Mouse (Mus musculus) thymus, postnatal 10 days (tissue): ENCODE measurements at regions not wholly inside any gene's neighbourhood (a gene's known extent, or its start where the extent isn't known, plus 50 kb on each side); places are given as distances from the start of the nearest gene placed in this dataset.
A peak's percentile ranks its signal among the peaks of the same experiment; 100 is the strongest.

Experiments used
- DNase-seq, 2 experiments: peaks; one replicate each; pipeline ENCODE4 v3.0.0; 2021; ENCODE audit warnings: low spot score in 2 of 2

- DNase-seq = no peak
These were observed 131.8 kb downstream of the Gm9733 start for GRCm38 (mm10) chr3:15200309-15200708.

DNA sequence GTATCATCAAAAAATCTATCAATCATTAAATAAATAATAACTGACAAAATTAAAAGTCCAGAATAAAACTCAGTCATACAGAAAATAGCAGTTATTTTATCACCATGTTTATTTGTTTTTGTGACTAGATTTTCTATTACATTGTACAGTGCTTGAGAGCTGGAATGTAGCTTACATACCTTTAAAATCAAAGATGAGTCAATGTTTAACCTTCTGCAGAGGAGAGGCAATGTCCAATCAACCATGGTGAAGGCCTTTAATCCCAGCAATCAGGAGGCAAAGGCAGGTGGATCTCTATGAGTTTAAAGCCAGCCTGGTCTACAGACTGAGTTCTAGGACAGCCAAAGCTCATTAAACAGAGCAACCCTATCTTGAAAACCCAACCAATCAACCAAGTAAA lies 131.1 kb downstream of the Gm9733 start:
- DNase-seq = no peak

DNA sequence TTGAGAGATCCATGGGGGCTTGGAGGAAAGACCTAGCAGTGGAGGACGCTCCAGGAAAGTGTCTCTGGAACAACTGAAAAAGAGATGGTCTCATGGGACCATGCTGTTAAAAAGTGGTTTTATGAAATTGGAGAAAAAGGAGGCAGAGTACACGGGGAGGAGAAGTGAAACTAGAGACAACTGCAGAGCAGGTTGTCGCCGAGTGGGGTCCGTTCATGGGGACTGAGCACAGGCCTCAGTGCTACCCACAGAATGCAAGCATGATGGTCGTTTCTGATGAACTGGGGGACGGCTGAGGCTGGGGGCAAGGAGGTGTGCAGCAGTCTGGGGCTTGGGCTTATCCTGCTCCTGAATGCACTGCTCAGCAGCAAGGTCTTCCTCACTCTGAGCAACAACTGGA lies 129.3 kb downstream of the Gm9733 start:
- no peak for DNase-seq

DNA sequence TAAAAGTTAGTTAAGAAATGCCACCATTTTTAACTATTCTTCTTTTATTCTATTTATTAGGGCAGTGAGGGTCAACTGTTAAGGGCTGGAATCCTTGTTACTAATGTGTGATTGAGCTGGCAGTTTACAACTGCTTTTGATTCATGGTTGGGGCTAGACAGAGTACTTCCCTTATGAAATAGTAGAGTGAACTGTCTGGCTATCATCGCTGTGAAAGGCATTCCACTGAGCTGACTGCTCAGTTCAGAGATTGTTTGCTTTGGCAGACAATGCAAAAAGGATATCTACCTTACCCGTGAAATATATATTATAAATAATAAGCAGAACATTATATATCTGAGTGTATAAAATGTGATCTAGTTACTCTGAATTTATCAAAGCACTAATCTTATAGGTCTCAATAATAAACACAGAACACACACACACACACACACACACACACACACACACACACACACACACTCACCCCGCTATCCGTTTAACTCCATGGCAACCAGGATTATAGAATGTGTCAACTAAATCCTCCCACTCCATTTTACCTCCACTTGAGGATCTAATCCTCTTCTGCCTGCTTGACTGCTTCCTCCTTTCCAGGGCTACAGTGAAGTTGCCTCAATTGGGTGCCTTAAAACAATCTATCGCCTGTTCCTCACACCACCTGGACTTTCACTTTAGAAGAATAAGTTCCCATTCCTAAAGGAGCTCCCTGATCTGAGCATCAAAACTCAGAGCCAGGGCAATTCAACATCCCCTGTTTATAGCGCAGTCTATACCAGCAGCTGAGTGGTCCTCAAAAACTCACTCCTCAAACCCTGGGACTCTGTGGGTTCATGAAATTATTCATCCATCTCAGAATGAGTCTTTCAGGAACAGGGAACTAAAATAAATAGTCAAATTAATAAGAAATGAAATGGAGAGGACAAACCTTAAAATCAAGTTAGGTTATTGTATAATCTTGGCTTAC lies 126.6 kb downstream of the Gm9733 start:
- no peak for DNase-seq

DNA sequence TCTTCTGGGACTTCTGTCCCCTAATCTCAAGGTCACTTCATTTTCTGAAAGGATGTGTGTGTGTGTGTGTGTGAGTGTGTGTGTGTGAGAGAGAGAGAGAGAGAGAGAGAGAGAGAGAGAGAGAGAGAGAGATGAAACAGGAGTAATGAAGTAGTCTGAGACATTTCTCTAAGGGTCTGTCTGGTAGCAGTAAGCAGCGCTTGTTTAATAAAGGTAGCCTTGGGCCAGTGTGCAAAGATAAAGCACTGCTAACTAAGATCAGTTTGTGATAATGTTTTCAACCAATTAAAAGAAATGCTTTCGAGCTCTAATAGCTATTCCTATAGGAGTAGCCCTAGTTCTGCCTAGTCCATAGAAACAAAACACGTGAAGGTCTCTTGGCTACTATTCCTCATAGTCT lies 119.7 kb downstream of the Gm9733 start:
- no peak for DNase-seq

DNA sequence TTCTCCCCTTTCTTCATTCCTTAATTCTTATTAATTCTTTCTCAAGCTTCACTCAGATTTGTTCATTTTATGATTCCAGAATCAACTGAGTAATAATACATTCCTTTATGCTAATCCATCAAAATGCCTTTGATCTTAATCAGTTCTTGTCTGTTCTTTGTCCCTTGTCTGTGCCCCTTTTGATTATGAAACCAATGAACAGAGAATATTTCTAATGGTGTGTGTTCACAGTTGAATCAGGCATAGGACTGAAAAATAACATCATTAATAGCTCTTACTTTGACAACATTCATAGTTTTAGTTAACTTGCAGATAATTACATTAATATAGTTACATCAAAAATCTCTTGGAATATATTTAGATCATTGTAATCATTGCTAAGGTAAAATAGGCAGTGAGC lies 114.5 kb downstream of the Gm9733 start:
- no peak for DNase-seq

- no peak for DNase-seq
These were observed 112.8 kb downstream of the Gm9733 start for GRCm38 (mm10) chr3:15219275-15219674.

DNA sequence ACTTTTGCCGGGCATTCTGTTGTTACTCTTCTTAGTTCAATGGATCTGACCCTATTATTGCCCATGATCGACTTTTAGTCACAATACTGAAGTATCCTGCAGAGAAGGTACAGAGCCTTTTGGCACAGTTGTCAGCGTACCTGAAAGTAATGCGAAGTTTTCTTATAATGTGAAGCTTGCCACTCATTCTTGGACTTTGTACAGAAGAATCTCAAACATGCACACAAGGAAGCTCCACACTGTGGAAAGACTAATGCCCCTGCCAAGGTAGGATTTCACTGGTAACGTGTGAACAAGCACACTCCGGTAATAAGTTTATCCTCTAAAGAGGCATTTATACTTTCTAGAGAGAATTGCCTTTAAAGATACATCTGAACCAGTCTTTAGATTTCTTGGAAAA lies 108.8 kb downstream of the Gm9733 start:
- DNase-seq = no peak

DNA sequence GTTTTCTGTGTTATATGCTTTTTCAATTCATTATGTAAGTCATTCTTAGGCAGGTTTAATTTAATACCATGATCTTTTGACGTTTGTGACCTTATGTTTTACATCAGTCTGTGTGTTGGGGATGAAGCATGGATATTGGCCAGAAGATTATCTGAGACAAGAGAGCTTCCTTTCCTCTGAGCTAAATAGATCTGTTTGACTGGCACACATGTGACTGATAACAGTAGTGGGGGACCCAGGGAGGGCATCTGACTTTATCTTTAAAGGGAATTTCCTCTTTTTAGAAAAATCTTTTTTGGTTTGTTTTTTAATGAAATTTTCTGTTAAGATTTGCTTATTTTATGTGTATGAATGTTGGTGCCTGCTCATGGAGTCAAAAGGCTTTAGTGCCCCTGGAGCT lies 107.7 kb downstream of the Gm9733 start:
- no peak for DNase-seq

DNA sequence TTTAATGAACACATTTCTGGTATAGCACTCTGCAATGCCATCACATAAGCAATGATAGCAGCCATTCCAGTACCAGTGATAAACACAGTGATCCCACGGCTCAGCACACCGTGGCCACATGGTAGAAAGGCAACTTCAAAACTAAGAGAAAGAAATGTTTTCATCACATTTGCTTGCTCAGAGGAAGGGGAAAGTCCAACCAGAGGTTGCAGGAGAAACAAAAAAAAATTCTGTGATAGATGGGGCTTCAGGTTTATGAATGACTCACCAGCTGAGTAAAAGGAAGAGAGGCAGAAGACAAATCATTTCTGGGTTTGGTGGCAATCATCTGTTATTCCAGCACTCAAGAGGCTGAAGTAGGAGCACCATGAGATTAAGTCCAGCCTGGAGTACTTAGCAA lies 103.5 kb downstream of the Gm9733 start:
- no peak for DNase-seq

DNA sequence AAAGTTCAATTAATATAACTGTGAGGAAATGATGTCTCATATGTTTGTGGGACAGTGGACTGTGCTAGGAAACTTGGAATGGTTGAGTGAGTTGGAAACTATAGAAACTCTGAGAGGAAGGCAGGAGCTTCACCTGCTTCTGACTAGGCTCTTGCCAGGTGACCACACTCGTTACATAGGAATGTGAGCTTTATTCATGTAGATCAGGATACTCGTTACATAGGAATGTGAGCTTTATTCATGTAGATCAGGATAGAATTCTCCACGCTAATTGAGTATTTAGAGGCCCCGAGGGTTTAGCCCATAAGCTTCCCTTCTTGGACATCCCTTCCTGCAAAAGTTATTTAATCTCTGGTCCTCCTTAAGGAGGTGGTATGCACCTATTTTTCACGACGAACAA lies 101.9 kb downstream of the Gm9733 start:
- DNase-seq = no peak

DNA sequence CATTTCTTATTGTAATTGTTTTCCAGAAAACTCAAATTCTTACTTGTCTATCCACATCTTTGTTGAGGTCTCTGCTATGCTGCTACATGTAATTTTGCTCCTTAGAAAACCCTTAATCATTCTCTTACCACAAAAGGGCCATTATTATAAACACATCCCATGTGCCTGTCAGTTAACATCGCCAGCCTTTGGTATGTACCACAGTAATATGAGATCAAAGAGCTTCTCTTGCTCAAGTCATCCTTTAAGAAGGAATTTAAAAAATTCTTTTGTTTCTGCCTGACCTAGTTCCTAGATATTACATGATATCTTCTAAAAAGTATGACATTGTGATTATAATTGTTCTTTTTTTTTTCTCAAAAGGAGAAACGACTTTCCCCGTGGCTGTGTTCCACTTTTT lies 100.7 kb downstream of the Gm9733 start:
- DNase-seq = no peak

DNA sequence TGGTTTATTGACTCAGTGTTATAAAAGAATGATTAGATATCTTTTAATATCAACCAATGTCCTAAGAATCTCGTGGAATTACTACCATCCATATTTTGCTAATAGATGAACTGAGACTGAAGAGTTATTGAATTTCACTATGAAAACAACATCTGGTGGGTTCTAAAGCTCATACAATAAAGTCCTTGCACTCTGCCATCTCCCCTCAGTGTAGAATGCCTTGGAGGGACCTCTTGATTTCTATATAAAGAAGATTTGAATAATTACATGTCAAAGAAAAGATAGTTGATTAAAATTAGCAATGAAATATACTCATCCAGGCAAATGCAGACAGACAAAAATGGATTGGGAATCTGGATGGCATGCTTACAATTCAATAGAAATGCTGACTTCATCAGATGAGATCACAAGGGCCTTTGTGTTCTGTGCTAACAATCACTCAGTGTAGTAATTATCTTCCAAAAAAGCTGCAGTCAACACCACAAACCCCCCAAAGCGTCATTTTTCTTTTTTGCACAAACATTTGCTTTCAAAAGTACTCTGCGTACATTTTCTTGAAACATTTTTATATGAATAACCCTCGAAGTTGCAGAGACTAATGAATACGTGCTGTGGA lies 94.2 kb downstream of the Gm9733 start:
- no peak for DNase-seq

- no peak for DNase-seq
These were observed 89.7 kb downstream of the Gm9733 start for GRCm38 (mm10) chr3:15242388-15242787.

GRCm38 (mm10) chr3:15243584-15243983 lies 88.5 kb downstream of the Gm9733 start:
- DNase-seq = no peak

GRCm38 (mm10) chr3:15244999-15245398 lies 87.1 kb downstream of the Gm9733 start:
- peak in 1 of 2 experiments; percentile 24 for DNase-seq
